Mouse (Mus musculus) yolk sac, embryonic 10.5 days (tissue): ENCODE results near the gene Gmeb1.

Source experiments
- DNase-seq: peaks from one replicate; pipeline ENCODE4 v3.0.0-alpha.2; 2017; ENCODE audit warnings: low spot score

Gene Gmeb1

DNA sequence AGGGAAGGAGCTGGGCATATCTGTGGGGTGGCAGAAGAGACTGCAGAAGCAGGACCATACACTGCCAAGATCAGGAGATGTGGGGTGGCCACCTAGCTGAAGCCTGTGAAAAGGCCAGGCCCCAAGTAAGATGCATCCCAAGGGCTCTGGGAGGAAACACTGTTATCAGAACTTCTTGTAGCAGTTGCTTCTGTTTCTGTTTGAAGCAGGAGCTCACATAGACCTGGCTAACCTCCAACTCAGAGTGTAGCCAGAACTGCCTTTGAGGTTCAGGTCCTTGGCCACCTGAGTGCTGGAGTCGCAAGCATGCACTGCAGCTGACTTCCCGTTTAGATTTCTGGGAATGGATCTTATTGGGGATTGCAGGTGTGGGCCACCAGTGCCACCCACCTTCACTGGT, 43.6 kb downstream of the Gmeb1 start:
- no peak for DNase-seq

DNA sequence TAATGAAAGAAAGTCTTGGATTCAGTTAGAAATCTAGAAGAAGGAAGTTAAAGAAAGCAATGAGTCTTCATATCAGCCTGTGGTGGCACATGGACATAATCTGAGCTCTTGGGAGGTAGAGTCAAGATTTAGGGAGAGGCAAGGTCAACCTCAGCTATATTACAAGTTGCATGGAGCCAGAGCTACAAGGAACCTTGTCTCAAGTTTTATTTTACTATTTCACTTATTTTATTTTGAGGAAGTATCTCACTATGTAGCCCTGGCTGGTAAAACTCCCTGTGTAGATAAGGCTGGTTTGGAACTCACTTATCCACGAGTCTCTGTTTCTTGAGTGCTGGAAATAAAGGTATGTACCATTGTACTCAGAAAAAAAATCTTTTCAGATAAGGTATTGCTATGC, 44.8 kb downstream of the Gmeb1 start:
- no peak for DNase-seq

- DNase-seq: no peak
Measured at GRCm38 (mm10) chr4:132214847-132215246, 46.6 kb downstream of the Gmeb1 start.

GRCm38 (mm10) chr4:132211953-132212734, 49.3 kb downstream of the Gmeb1 start, which contains the start of gene Ythdf2:
Gene Ythdf2, minus strand, starts transcription at chr4:132212303.
- peak; percentile 94 for DNase-seq

DNA sequence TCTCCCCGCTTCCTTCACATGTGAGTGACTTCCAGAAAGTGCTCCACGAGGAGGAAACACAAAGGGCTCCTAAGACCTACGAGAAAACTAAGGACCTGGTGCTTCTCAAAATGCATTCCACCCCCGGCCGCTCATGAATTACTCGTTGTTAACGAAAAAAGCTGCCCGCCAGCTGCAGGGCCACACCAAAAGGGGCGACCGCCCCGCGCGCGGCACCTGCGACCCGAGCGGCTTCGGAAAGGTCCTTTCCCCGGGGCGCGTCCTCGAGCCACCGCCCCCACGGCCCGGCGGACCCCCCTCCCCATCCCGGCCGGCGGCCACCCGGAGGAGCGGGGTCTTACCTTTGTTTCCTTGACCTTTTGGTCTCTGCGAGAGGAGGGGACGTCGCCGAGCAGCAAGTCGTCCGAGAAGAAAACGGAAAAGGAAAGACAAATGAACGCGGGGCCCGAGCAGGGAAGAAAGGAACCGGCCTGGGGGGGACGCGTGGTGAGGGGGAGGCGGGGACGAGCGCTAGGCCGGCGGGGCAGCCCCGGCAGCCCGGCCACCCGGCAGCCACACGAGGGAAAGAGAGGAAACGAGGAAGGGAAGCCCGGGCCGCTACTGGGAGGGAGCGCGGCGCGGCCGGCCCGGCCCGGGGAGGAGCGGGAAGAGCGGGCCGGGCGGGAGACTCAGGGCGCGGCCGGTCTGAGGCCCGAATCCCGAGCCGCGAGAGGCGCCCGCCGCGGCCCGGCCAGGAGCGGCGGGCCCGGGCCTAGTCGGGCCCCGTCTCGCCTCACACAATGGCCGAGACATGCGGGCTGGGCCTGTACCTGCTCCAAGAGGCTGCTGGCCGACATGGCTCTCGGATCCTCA, 50.1 kb downstream of the Gmeb1 start:
- DNase-seq: peak; percentile 56

GRCm38 (mm10) chr4:132210325-132210724, 51.1 kb downstream of the Gmeb1 start:
- no peak for DNase-seq

DNA sequence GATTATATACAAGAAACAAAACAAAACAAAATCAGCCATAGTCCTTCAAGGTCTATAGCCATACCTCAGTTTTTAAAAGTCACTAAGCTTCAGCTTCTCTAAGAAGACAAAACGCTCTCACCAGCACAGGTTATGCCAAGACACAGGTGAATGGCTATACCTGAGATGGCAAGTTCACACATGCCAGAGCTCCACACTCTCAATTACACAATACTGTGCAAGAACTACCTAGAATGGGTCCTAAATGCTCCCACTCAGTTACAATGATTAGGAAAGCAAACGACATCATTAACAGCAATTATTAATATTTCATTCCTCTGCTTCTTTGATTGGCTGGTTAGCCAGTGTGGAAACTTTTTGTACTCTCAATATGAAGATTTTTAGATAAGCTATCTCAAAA, 52.1 kb downstream of the Gmeb1 start:
- DNase-seq: no peak

DNA sequence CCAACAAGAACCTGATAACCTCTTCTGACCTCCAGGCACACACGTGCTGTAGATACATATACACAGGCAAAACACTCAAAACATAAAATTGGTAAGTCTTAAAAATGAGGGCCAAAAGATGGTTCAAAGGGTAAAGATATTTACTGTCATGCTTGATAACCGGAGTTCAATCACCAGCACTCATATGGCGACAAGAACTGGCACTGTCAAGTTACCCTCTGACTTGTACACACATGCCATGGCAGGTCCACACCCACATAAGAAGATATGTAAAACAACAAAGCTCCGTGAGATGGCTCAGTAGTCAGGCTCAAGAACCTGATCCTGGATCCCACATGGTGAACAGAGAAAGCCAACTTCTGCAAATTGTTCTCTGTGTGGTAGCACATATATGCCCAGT, 54.1 kb downstream of the Gmeb1 start:
- DNase-seq: no peak

- DNase-seq: no peak
Measured at GRCm38 (mm10) chr4:132198771-132199170, 62.6 kb downstream of the Gmeb1 start.

- DNase-seq: peak; percentile 67
Measured at GRCm38 (mm10) chr4:132198285-132198712, 63.1 kb downstream of the Gmeb1 start.

- DNase-seq: peak; percentile 65
Measured at GRCm38 (mm10) chr4:132194975-132195374, 66.4 kb downstream of the Gmeb1 start.

- no peak for DNase-seq
Measured at GRCm38 (mm10) chr4:132194373-132194772, 67.0 kb downstream of the Gmeb1 start.

DNA sequence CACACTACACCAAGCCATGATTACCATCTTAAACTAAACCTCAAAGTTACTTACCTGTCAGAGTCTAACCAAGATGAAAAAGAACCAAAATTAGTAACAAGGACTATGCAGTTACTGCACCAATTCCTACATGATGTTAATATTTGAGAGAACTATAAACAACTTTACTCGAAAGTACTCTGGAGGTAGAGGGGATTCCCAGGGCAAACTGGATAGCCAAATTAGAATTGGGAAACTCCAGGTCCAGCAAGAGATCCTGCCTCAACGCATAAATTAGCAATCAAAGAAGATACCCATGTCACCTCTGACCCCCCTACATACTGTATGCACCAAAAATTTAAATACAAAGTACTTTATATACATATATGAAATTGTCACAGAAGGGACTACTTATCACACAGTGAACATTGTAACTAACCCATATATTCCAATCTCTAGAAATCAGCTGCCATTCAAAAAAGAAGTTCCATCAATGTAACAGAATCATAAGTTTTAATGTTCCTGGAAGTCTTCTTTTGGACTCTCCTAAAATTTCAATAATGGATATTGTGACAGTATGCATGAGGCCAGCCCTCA, 73.5 kb downstream of the Gmeb1 start:
- DNase-seq: no peak

DNA sequence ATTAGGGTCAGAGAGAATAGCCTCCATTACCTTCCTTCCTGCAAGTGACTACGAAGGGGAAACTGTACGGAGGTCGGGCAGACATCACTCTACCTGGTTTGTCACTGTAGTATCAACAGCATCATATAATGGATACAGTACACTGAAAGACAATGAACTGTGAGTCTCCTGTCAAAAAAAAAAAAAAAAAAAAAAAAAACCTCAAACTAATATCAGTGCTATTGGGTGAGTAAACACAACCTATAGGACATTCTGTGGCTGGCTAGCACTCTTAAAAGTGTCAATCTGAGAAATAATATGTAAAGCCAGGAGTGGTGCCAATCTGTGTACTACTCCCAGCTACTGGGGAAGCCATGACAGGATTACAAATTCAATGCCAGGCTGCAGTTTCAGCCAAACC, 78.2 kb downstream of the Gmeb1 start:
- DNase-seq: no peak

DNA sequence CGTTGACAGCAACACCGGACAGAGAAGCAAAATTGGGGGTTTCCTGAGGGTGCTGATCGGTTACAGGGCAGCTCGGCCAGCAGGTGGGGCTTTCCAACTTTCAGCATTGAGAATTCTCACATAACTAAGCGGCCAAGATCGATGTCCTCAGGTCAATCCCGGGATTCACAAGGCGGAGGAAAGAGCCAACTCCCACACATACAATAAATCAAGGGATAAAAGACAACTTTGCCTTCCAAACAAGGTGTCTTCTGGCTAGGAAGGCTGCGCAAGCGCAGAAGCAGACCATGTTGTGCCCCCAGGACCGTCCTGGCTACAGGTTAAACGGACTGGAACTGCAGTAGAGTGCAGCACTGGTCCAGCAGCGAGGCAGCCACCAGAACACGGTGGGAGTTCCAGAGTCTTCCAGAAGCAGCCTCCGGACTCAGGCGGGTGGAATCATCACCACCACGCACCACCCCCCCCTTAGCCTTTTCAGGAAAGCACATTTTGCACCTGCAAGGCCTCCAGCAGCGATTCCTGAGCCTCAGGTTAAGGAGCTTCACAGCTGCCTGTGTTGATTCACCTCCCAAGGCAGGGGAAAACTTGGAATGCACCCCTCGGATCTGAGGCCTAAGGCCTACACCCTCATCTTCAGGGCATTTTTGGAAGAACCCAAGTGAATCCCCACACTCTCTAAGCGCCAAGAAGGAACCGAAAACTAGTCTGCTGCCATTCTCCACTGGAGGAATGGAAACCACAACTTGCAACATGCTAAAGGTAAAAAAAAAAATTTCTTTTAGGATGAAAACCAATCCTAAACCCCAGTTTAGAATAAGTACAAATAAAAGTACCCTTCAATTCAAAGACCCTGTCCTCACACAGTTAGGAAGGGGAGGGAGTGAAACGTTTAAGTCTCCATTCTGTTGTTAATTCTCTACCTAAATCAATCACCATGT, 79.4 kb downstream of the Gmeb1 start:
- DNase-seq: peak; percentile 50

DNA sequence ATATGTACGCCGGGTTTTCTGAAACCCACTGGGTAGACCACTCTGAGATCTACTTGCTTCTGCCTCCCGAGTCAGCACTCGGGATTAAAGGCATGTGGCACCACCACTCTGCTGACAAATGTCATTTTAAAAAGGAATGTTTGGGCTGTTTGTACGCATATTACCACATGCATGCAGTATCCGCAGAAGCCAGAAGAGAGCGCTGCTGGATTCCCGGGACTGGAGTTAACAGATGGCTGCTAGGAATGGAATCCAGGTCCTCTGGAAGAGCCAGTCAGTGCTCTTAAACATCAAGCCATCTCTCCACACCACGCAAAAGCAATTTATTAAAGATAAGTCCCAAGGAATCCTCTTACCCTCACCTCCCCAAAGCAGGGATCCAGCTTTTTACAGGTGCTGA, 80.7 kb downstream of the Gmeb1 start:
- no peak for DNase-seq

GRCm38 (mm10) chr4:132178630-132179059, 82.8 kb downstream of the Gmeb1 start:
- DNase-seq: peak; percentile 46

DNA sequence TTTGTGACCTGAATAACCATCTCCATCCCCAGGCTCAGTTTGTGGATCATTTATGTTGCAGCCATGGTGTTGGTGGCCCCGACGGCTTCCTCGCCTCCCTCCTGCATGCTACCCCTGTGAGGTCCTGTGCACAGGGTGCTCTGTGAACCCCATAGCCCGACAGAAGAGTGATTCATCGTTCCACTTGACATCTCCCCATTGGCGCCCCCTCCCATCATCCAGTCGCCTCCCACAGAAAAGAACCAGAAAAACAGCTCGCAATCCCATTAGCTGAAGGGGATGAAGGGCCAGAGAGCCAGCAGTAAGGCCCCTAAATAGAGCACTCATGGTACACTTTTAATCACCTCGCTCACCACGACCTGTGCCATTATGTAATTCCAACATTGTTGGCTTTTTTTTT, 84.9 kb downstream of the Gmeb1 start:
- DNase-seq: no peak
